Mouse (Mus musculus) liver, postnatal 0 days (tissue): ENCODE measurements around the gene 2210408I21Rik.

Source experiments
- CTCF ChIP-seq: sonication (generic); IDR thresholded peaks from 2 replicates; pipeline ENCODE4 v1.5.1; 2016; ENCODE audit warnings: antibody characterized with exemption, low read depth
- EP300 ChIP-seq: IDR thresholded peaks from 2 replicates; pipeline ENCODE4 v1.6.1; 2016; ENCODE audit warnings: antibody characterized with exemption, low read depth, mild to moderate bottlenecking

- TF ChIP-seq EP300 (no peak), CTCF (no peak)
Observed at GRCm38 (mm10) chr13:77489938-77490651, 354.8 kb downstream of the 2210408I21Rik start.
